Mouse (Mus musculus): ENCODE data around the gene Dapk2. TPM values are rescaled to one million over a fixed set of nuclear protein-coding genes. Genes with fewer than 3 reads are reported as not detected.

Gene Dapk2
- total RNA-seq, 2 experiments from 2014 or later, result 0.47 to 0.61 TPM

GRCm38 (mm10) chr9:66124681-66125542 lies 33.1 kb upstream of the Dapk2 start:
- TF ChIP-seq CTCF (conservative IDR thresholded peaks at IDR 0.05), result 0 out of 2 replicates have a peak, but pooled peaks have one; percentile 1
- Histone ChIP-seq H3K27ac (peak overlapping the region; percentile 95), H3K4me3 (peak overlapping the region; percentile 85)
- DNase-seq (ENCODE audit: low spot score in 2 of 2), result peak; percentile 95 to 97

GRCm38 (mm10) chr9:66125543-66126455 lies 32.2 kb upstream of the Dapk2 start:
- DNase-seq (ENCODE audit: low spot score in 2 of 2), result no peak
- Histone ChIP-seq H3K27ac (peak overlapping the region; percentile 82), H3K4me3 (peak overlapping the region; percentile 74)
- no peak for TF ChIP-seq CTCF (conservative IDR thresholded peaks at IDR 0.05)

DNA sequence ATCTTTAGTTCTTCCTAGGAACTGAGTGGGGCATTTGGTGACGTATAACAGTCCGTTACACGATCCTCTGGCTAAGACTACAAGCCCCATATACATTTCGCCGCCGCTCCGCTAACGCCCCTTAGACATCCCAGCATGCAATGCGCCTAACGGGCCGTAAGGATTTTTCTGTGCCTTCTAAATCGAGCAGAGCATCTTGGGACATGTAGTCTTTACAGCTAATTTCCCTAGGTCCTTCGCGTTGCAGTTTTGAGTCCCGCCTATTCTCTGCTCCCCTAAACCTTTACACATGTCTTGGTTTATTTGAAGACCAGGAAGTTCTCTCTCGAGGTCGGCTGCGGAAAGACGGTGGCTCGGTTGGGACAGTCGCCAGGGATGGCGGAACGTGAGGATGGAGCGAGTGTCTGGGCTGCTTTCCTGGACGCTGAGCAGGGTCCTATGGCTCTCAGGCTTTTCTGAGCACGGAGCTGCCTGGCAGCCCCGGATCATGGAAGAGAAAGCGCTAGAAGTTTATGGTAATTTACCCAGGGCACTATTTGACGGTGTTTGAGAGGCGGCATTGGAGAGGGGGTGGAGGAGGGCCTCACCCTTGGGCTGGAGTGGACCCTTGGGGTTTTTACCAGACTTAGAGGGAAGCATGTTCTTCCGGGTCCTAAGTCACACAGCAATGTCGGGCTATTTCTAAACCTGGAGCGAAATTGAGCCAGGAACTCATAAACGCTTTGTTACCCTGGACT lies 31.4 kb upstream of the Dapk2 start, which contains the start of the genes Snx1 and Ciao2a:
Snx1 (minus strand) TSS at position 132 of the 737 bp plus-strand sequence.
Ciao2a (plus strand) TSS at position 156 of the 737 bp plus-strand sequence.
- TF ChIP-seq CTCF (conservative IDR thresholded peaks at IDR 0.05), result no peak; the same call in 1 of the 2 replicates
- DNase-seq (ENCODE audit: low spot score in 2 of 2), result peak; percentile 89 to 97
- peak within 1 kb of the TSS; percentile 74 for H3K4me3 ChIP-seq
- H3K27ac ChIP-seq, result peak within 1 kb of the TSS; percentile 82

- no peak for DNase-seq (ENCODE audit: low spot score in 2 of 2)
- H3K27ac ChIP-seq, result peak overlapping the region; percentile 82
- no peak for TF ChIP-seq CTCF (conservative IDR thresholded peaks at IDR 0.05)
- H3K4me3 ChIP-seq, result peak overlapping the region; percentile 74
These were observed 30.9 kb upstream of the Dapk2 start for GRCm38 (mm10) chr9:66127193-66127546.

DNA sequence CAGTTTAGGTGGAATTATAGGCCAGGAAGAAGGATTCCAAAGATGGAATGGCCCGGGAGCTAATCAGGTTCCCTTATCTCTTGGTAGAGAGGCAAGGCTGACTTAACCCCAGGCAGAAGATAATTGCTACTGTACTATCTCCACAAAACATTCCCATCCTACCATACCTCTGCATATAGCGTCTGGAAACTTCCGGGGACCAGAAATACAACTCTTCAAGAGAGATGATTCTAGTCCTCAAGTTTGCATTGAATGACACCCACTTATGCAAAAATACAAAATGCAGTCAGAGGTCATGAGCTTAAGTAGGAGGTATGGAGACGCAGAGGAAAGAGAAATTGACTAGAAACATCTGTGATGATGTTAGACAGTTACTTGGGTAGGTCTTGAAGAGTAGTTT lies 30.1 kb upstream of the Dapk2 start:
- no peak overlapping the region for H3K27ac ChIP-seq
- H3K4me3 ChIP-seq, result no peak overlapping the region
- no peak for TF ChIP-seq CTCF (conservative IDR thresholded peaks at IDR 0.05)
- DNase-seq (ENCODE audit: low spot score in 2 of 2), result no peak

DNA sequence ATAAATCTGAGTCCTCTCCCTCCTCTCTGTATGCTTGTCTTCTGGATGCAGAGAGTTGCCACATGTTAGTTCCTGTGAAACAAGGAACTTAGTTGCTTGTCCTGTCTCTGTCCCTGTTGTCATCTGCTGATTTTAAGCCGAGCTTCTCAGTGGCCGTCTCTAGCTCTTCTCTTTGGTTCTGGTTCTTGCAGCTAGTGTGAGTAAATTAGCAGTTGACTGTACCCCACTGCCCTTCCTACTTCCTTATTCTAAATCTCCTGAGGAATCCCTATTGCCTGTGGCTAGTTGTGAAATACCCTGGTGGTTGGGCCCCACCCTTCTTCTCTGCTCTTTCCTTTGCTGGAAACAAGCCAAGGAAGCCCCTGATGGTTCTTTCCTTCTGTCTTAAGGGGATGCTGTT lies 26.6 kb upstream of the Dapk2 start:
- no peak for TF ChIP-seq CTCF (conservative IDR thresholded peaks at IDR 0.05)
- no peak for DNase-seq (ENCODE audit: low spot score in 2 of 2)
- H3K27ac ChIP-seq, result no peak overlapping the region
- H3K4me3 ChIP-seq, result no peak overlapping the region

- no peak for DNase-seq (ENCODE audit: low spot score in 2 of 2)
- TF ChIP-seq CTCF (conservative IDR thresholded peaks at IDR 0.05), result peak; percentile 78
- Histone ChIP-seq H3K27ac (no peak overlapping the region), H3K4me3 (no peak overlapping the region)
These were observed 22.1 kb upstream of the Dapk2 start for GRCm38 (mm10) chr9:66135967-66136366.

- TF ChIP-seq CTCF (conservative IDR thresholded peaks at IDR 0.05), result no peak
- Histone ChIP-seq H3K27ac (no peak overlapping the region), H3K4me3 (no peak overlapping the region)
- no peak for DNase-seq (ENCODE audit: low spot score in 2 of 2)
These were observed 19.8 kb upstream of the Dapk2 start for GRCm38 (mm10) chr9:66138193-66138592.

- no peak for TF ChIP-seq CTCF (conservative IDR thresholded peaks at IDR 0.05)
- DNase-seq (ENCODE audit: low spot score in 2 of 2), result no peak
- no peak overlapping the region for H3K4me3 ChIP-seq
- H3K27ac ChIP-seq, result no peak overlapping the region
These were observed 15.8 kb upstream of the Dapk2 start for GRCm38 (mm10) chr9:66142265-66142664.

DNA sequence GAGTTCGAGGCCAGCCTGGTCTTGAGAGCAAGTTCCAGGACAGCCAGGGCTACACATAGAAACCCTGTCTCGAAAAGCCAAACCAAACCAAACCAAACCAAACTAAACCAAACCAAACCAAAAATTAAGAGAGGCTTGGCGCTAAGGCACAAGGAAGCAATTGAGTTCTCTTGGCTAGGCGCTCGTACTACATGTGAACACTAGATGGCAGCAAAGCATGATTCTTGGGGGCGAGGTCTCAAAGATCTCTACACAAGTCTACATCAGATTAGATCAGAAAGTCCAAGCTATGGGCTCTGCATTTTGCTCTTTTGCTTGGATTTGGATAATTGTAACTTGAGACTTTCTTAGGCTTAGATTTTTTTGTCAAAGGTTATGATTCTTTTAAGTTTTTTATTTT lies 13.8 kb upstream of the Dapk2 start:
- peak; percentile 77 to 89 for DNase-seq (ENCODE audit: low spot score in 2 of 2)
- H3K4me3 ChIP-seq, result no peak overlapping the region
- no peak overlapping the region for H3K27ac ChIP-seq
- TF ChIP-seq CTCF (conservative IDR thresholded peaks at IDR 0.05), result peak; percentile 90

GRCm38 (mm10) chr9:66146141-66146540 lies 11.9 kb upstream of the Dapk2 start:
- DNase-seq (ENCODE audit: low spot score in 2 of 2), result no peak

DNA sequence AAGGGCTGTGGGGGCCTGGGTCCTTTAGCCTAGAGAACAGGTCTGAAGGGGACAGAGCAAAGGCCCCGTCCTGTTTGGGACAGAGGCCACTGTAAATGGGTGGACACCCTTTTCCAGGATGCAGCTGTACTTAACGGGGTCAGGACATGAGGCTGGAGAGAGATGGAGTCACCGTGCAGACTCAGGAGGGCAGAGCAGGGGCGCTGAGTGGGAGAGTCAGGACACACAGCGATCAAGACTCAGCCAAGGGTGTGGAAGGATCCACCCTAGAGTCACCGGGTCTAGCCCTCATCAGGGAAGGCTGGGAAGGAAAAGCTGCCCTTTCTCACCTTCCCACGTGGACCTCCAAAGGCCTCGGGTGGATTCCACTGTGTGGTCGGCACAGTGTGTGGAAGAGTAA lies 6.0 kb upstream of the Dapk2 start:
- no peak overlapping the region for H3K4me3 ChIP-seq
- no peak for DNase-seq (ENCODE audit: low spot score in 2 of 2)
- H3K27ac ChIP-seq, result no peak overlapping the region
- TF ChIP-seq CTCF (conservative IDR thresholded peaks at IDR 0.05), result no peak

More at GRCm38 (mm10) chr9:66146141-66146540, 11.9 kb upstream of the Dapk2 start:
- H3K27ac ChIP-seq, result no peak overlapping the region
- no peak overlapping the region for H3K4me3 ChIP-seq
- TF ChIP-seq CTCF (conservative IDR thresholded peaks at IDR 0.05), result no peak
